Mouse (Mus musculus) liver, embryonic 11.5 days (tissue): ENCODE results near the gene Usp15. TPM values are rescaled to one million over a fixed set of nuclear protein-coding genes. Genes with fewer than 3 reads are reported as not detected.
A peak's percentile ranks its signal among the peaks of the same experiment; 100 is the strongest.

Experiments used
- ATAC-seq: fragments of 200-750 bp; cut with Nextera tagmentation; replicated peaks from 2 replicates; pipeline ENCODE4 v1.8.0; 2017; ENCODE audit warnings: moderate number of reproducible peaks, mild to moderate bottlenecking, moderate TSS enrichment, moderate library complexity; ENCODE audit not compliant: low FRiP score
- DNase-seq: peaks from one replicate; pipeline ENCODE4 v3.0.0-alpha.2; 2017; ENCODE audit warnings: low spot score
- H3K27ac ChIP-seq: fragments of 300-500 bp; sonication (generic); 2 replicates; pipeline ENCODE4 v1.5.1; 2014; ENCODE audit warnings: mild to moderate bottlenecking, low read depth, low read length, control low read depth
- H3K27me3 ChIP-seq: fragments of 300-500 bp; sonication (generic); replicated peaks from 2 replicates; pipeline ENCODE4 v1.6.1; 2014; ENCODE audit warnings: low read length, mixed read lengths; ENCODE audit not compliant: control insufficient read depth, insufficient read depth
- H3K36me3 ChIP-seq: fragments of 300-500 bp; sonication (generic); 2 replicates; pipeline ENCODE4 v1.6.1; 2014; ENCODE audit warnings: mild to moderate bottlenecking, low read length, moderate library complexity, mixed read lengths; ENCODE audit not compliant: control insufficient read depth, insufficient read depth
- H3K4me1 ChIP-seq: fragments of 300-500 bp; sonication (generic); replicated peaks from 2 replicates; pipeline ENCODE4 v1.6.1; 2014; ENCODE audit warnings: low read length, mixed read lengths; ENCODE audit not compliant: control insufficient read depth, insufficient read depth
- H3K4me2 ChIP-seq: fragments of 300-500 bp; sonication (generic); 2 replicates; pipeline ENCODE4 v1.6.1; 2014; ENCODE audit warnings: mild to moderate bottlenecking, control low read depth, moderate library complexity
- H3K4me3 ChIP-seq: fragments of 300-500 bp; sonication (generic); 2 replicates; pipeline ENCODE4 v1.5.1; 2014; ENCODE audit warnings: low read depth, low read length, control low read depth
- H3K9ac ChIP-seq: fragments of 300-500 bp; sonication (generic); 2 replicates; pipeline ENCODE4 v1.6.1; 2014; ENCODE audit warnings: low read depth, low read length, control low read depth
- H3K9me3 ChIP-seq: fragments of 300-500 bp; sonication (generic); 2 replicates; pipeline ENCODE4 v1.6.1; 2016; ENCODE audit warnings: low read length, inconsistent platforms, mixed read lengths; ENCODE audit not compliant: control insufficient read depth
- WGBS: fragments of 180-500 bp; shearing (Covaris S2); extraction: QIAGEN DNeasy Blood & Tissue Kit; methylation state at CpG from one replicate; pipeline ENCODE4 v1.1.7; 2014; 5-methylcytosine and 5-hydroxymethylcytosine counted together
- polyA plus RNA-seq: library from polyadenylated mRNA; unstranded; fragments of >200 nt; fragmentation: Nextera tagmentation; extraction: Ambion mirVana; gene quantifications from 2 replicates; pipeline ENCODE4 v1.2.1, GENCODE M21; 2014

The Usp15 gene
- polyA plus RNA-seq, 1 experiment from 2014 or later, result 139 TPM

GRCm38 (mm10) chr10:123201436-123201835, 4.6 kb upstream of the Usp15 start:
- no peak overlapping the region for H3K4me3 ChIP-seq
- H3K36me3 ChIP-seq, result no peaks in the 10 kb centered on the region
- H3K4me2 ChIP-seq, result no peak overlapping the region
- no peak overlapping the region for H3K9ac ChIP-seq
- H3K27me3 ChIP-seq, result no peaks in the 10 kb centered on the region
- DNase-seq (no peak), ATAC-seq (no peak)
- 79% methylated on average over 5 of the region's 5 CpGs for WGBS
- H3K27ac ChIP-seq, result no peak overlapping the region
- H3K4me1 ChIP-seq, result peaks cover 5% of the 10 kb centered on the region; the same call in 1 of the 2 replicates
- H3K9me3 ChIP-seq, result no peaks in the 10 kb centered on the region

- no peaks in the 10 kb centered on the region for H3K27me3 ChIP-seq
- no peak for ATAC-seq
- no peaks in the 10 kb centered on the region for H3K9me3 ChIP-seq
- DNase-seq, result no peak
- H3K36me3 ChIP-seq, result no peaks in the 10 kb centered on the region
- H3K4me2 ChIP-seq, result no peak overlapping the region
- H3K9ac ChIP-seq, result no peak overlapping the region
- no peak overlapping the region for H3K4me3 ChIP-seq
- H3K27ac ChIP-seq, result no peak overlapping the region
- WGBS, result 88% methylated on average over 5 of the region's 5 CpGs
- H3K4me1 ChIP-seq, result peaks cover 5% of the 10 kb centered on the region; the same call in 1 of the 2 replicates
Observed at GRCm38 (mm10) chr10:123200996-123201395, 4.2 kb upstream of the Usp15 start.

GRCm38 (mm10) chr10:123200320-123200659, 3.5 kb upstream of the Usp15 start:
- Histone ChIP-seq H3K4me3 (no peak overlapping the region), H3K9me3 (no peaks in the 10 kb centered on the region), H3K9ac (no peak overlapping the region), H3K27ac (no peak overlapping the region), H3K27me3 (no peaks in the 10 kb centered on the region), H3K4me1 (peaks cover 6% of the 10 kb centered on the region; the same call in 1 of the 2 replicates), H3K36me3 (no peaks in the 10 kb centered on the region), H3K4me2 (no peak overlapping the region)
- WGBS, result 86% methylated on average over 8 of the region's 8 CpGs
- ATAC-seq (no peak), DNase-seq (no peak)

GRCm38 (mm10) chr10:123199615-123200319, 3.0 kb upstream of the Usp15 start:
- no peak overlapping the region for H3K4me3 ChIP-seq
- H3K9ac ChIP-seq, result no peak overlapping the region
- WGBS, result 74% methylated on average over 19 of the region's 19 CpGs
- no peaks in the 10 kb centered on the region for H3K9me3 ChIP-seq
- H3K27me3 ChIP-seq, result no peaks in the 10 kb centered on the region
- no peak overlapping the region for H3K27ac ChIP-seq
- H3K4me2 ChIP-seq, result no peak overlapping the region
- H3K4me1 ChIP-seq, result peaks cover 10% of the 10 kb centered on the region; the same call in 1 of the 2 replicates
- ATAC-seq (no peak), DNase-seq (no peak)
- no peaks in the 10 kb centered on the region for H3K36me3 ChIP-seq

- H3K27me3 ChIP-seq, result no peaks in the 10 kb centered on the region
- H3K27ac ChIP-seq, result no peak overlapping the region
- ATAC-seq, result no peak
- no peak for DNase-seq
- H3K9me3 ChIP-seq, result no peaks in the 10 kb centered on the region
- WGBS, result 62% methylated on average over 3 of the region's 3 CpGs
- no peak overlapping the region for H3K9ac ChIP-seq
- no peak overlapping the region for H3K4me2 ChIP-seq
- no peak overlapping the region for H3K4me3 ChIP-seq
- H3K36me3 ChIP-seq, result no peaks in the 10 kb centered on the region
- H3K4me1 ChIP-seq, result peaks cover 15% of the 10 kb centered on the region
Observed at GRCm38 (mm10) chr10:123199119-123199518, 2.3 kb upstream of the Usp15 start.

- no peak overlapping the region for H3K4me3 ChIP-seq
- no peak for ATAC-seq
- WGBS, result 85% methylated on average over 5 of the region's 5 CpGs
- no peaks in the 10 kb centered on the region for H3K9me3 ChIP-seq
- DNase-seq, result no peak
- H3K27me3 ChIP-seq, result no peaks in the 10 kb centered on the region
- H3K27ac ChIP-seq, result no peak overlapping the region
- no peak overlapping the region for H3K9ac ChIP-seq
- no peak overlapping the region for H3K4me2 ChIP-seq
- peaks cover 19% of the 10 kb centered on the region for H3K4me1 ChIP-seq
- no peaks in the 10 kb centered on the region for H3K36me3 ChIP-seq
Observed at GRCm38 (mm10) chr10:123198183-123198582, 1.4 kb upstream of the Usp15 start.

GRCm38 (mm10) chr10:123195961-123196834, 597 bp downstream of the Usp15 start:
- 1% methylated on average over 61 of the region's 66 CpGs for WGBS
- Histone ChIP-seq H3K4me1 (peaks cover 27% of the 10 kb centered on the region), H3K4me3 (peak overlapping the region; percentile 97), H3K27ac (peak overlapping the region; percentile 93), H3K36me3 (no peaks in the 10 kb centered on the region), H3K27me3 (no peaks in the 10 kb centered on the region), H3K9ac (peak overlapping the region; percentile 96), H3K9me3 (no peaks in the 10 kb centered on the region), H3K4me2 (peak overlapping the region; percentile 89)
- DNase-seq (peak; percentile 48), ATAC-seq (peak; percentile 74)

GRCm38 (mm10) chr10:123195501-123195900, 1.3 kb downstream of the Usp15 start:
- peak overlapping the region; percentile 93 for H3K27ac ChIP-seq
- H3K4me3 ChIP-seq, result peak overlapping the region; percentile 97
- peak overlapping the region; percentile 89 for H3K4me2 ChIP-seq
- H3K9me3 ChIP-seq, result no peaks in the 10 kb centered on the region
- no peak for ATAC-seq
- DNase-seq, result no peak
- H3K27me3 ChIP-seq, result no peaks in the 10 kb centered on the region
- H3K4me1 ChIP-seq, result peaks cover 27% of the 10 kb centered on the region
- no peaks in the 10 kb centered on the region for H3K36me3 ChIP-seq
- H3K9ac ChIP-seq, result peak overlapping the region; percentile 96
- 17% methylated on average over 7 of the region's 7 CpGs for WGBS
